Comparison of ENCODE assay signal across 17 mouse cellular contexts in the genomic region with DNA sequence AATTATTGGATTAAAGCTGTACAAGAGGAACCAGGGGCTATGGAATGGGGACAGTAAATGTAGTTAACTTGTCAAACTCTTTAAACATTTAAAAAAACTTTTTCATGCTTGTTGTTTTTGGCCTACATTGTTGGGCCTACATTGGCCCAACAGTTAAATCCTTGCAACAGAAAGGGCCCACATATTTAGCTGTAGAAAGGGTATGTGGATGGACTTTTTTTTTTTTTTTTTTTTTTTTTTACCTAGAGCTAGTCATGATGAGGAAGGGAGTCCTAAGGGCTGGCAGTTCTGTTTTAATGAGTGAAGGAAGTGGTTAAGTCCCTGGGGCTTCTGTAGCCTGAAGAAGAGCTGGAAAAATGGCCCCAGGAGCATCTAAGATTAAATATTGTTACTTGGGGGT.
"Had no signal": no experiment of that assay in that cellular context is flagged by ENCODE, and none has a peak within 500 bp of the region (broad histone marks: within the 10 kb centered on the region; RNA-seq: fewer than 3 reads in every experiment).

No protein-coding gene starts in this region.

- H3K9ac ChIP-seq: liver, postnatal 0 days; lung, embryonic 15.5 days; midbrain, embryonic 13.5 days; midbrain, embryonic 15.5 days; neural tube, embryonic 12.5 days had no signal

- H3K4me3 ChIP-seq: lung, embryonic 15.5 days; megakaryocyte, embryonic 14.5 days; midbrain, embryonic 13.5 days; midbrain, embryonic 15.5 days; neural tube, embryonic 12.5 days had no signal

- DNase-seq: liver, postnatal 0 days; lung, adult 2 months; lung, postnatal 14 days; lung, postnatal 36 days; right cerebral cortex, postnatal 14 days; right cerebral cortex, postnatal 4 days; spleen, adult 18-20 months; thymus, adult 18-20 months; thymus, postnatal 25 days; thymus, postnatal 4 days had no signal

- H3K27ac ChIP-seq: lung, embryonic 15.5 days; macrophage; midbrain, embryonic 13.5 days; midbrain, embryonic 15.5 days; neural tube, embryonic 12.5 days had no signal

- H3K4me2 ChIP-seq: lung, embryonic 15.5 days; midbrain, embryonic 11.5 days; midbrain, embryonic 13.5 days; midbrain, embryonic 15.5 days; neural tube, embryonic 12.5 days had no signal

- H3K4me1 ChIP-seq: lung, embryonic 15.5 days; midbrain, embryonic 13.5 days; midbrain, embryonic 15.5 days; neural tube, embryonic 12.5 days had no signal

- H3K36me3 ChIP-seq: lung, embryonic 15.5 days; midbrain, embryonic 13.5 days; midbrain, embryonic 15.5 days; neural tube, embryonic 12.5 days had no signal

- H3K27me3 ChIP-seq: lung, embryonic 15.5 days; megakaryocyte, embryonic 14.5 days; midbrain, embryonic 13.5 days; midbrain, embryonic 15.5 days; neural tube, embryonic 12.5 days had no signal

- H3K9me3 ChIP-seq: lung, embryonic 15.5 days; megakaryocyte, embryonic 14.5 days; midbrain, embryonic 13.5 days; midbrain, embryonic 15.5 days; neural tube, embryonic 12.5 days had no signal
